Mouse (Mus musculus): ENCODE results near the gene Oat.

- TF ChIP-seq POLR2A (IDR thresholded peaks at IDR 0.05; ENCODE audit: control insufficient read depth, low read depth, low read length) (no peak), CTCF (IDR thresholded peaks at IDR 0.05; ENCODE audit: control insufficient read depth, insufficient read depth, insufficient replicate concordance, low read depth, low read length) (no peak)
Observed at GRCm38 (mm10) chr7:132597251-132598041, 21.2 kb upstream of the Oat start.
